Mouse (Mus musculus): ENCODE data around the gene Mrpl10. TPM values are rescaled to one million over a fixed set of nuclear protein-coding genes. Genes with fewer than 3 reads are reported as not detected.

The Mrpl10 gene
- total and polyA plus RNA-seq, 2 experiments from 2014 or later: 64.6 to 66.6 TPM

GRCm38 (mm10) chr11:97040301-97041021 lies 899 bp upstream of the Mrpl10 start:
- H3K27me3 ChIP-seq (ENCODE audit: insufficient read depth, low read length): no peaks in the 10 kb centered on the region
- H3K4me1 ChIP-seq (ENCODE audit: insufficient read depth, low read length): peaks cover 5% of the 10 kb centered on the region; the same call in 1 of the 2 replicates
- H3K27ac ChIP-seq: no peak overlapping the region
- H3K4me2 ChIP-seq (ENCODE audit: low read depth, low read length): peak overlapping the region; percentile 71
- H3K36me3 ChIP-seq (ENCODE audit: insufficient read depth, low read length): no peaks in the 10 kb centered on the region
- no peak overlapping the region; the same call in 1 of the 2 replicates for H3K9ac ChIP-seq (replicated peaks; ENCODE audit: low read length)
- DNase-seq (ENCODE audit: low spot score) (no peak), ATAC-seq (no peak)
- H3K4me3 ChIP-seq (ENCODE audit: low read length): peak overlapping the region; percentile 80
- WGBS: 53% methylated on average over 12 of the region's 12 CpGs
- no peaks in the 10 kb centered on the region for H3K9me3 ChIP-seq (ENCODE audit: low read length)
- no peak for TF ChIP-seq CTCF (IDR thresholded peaks at IDR 0.05; ENCODE audit: low read depth)

GRCm38 (mm10) chr11:97044902-97045301 lies 3.5 kb downstream of the Mrpl10 start:
- peaks cover 6% of the 10 kb centered on the region; the same call in 1 of the 2 replicates for H3K4me1 ChIP-seq (ENCODE audit: insufficient read depth, low read length)
- H3K27ac ChIP-seq: no peak overlapping the region
- ATAC-seq (no peak), DNase-seq (ENCODE audit: low spot score) (no peak)
- TF ChIP-seq CTCF (IDR thresholded peaks at IDR 0.05; ENCODE audit: low read depth): no peak
- no peak overlapping the region for H3K9ac ChIP-seq (replicated peaks; ENCODE audit: low read length)
- 97% methylated on average over 8 of the region's 8 CpGs for WGBS
- H3K36me3 ChIP-seq (ENCODE audit: insufficient read depth, low read length): 0 out of 2 replicates have a peak, but pooled peaks cover 6% of the 10 kb centered on the region
- H3K4me3 ChIP-seq (ENCODE audit: low read length): no peak overlapping the region
- H3K27me3 ChIP-seq (ENCODE audit: insufficient read depth, low read length): no peaks in the 10 kb centered on the region
- no peaks in the 10 kb centered on the region for H3K9me3 ChIP-seq (ENCODE audit: low read length)
- no peak overlapping the region for H3K4me2 ChIP-seq (ENCODE audit: low read depth, low read length)

DNA sequence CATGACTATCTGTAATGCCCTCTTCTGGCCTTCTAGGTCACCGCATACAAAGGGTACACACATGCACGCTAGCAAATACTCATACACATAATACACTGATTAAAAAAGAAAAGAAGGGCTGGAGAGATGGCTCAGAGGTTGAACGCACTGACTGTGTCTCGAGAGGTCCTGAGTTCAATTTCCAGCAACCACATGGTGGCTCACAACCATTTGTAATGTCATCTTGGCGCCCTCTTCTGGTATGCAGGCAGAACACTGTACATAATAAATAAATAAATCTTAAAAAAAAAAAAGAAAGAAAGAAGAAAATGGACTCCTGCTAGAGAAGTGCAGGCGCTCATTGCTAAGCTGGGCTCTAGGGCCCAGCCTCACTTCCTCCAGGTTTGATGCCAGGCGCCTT lies 4.5 kb downstream of the Mrpl10 start:
- Histone ChIP-seq H3K4me3 (ENCODE audit: low read length) (no peak overlapping the region), H3K27ac (no peak overlapping the region), H3K36me3 (ENCODE audit: insufficient read depth, low read length) (0 out of 2 replicates have a peak, but pooled peaks cover 6% of the 10 kb centered on the region), H3K4me1 (ENCODE audit: insufficient read depth, low read length) (peaks cover 14% of the 10 kb centered on the region; the same call in 1 of the 2 replicates), H3K4me2 (ENCODE audit: low read depth, low read length) (no peak overlapping the region), H3K9me3 (ENCODE audit: low read length) (no peaks in the 10 kb centered on the region), H3K27me3 (ENCODE audit: insufficient read depth, low read length) (no peaks in the 10 kb centered on the region), H3K9ac (replicated peaks; ENCODE audit: low read length) (no peak overlapping the region)
- DNase-seq (ENCODE audit: low spot score) (peak; percentile 13), ATAC-seq (no peak)
- peak; percentile 27 for TF ChIP-seq CTCF (IDR thresholded peaks at IDR 0.05; ENCODE audit: low read depth)
- WGBS: 85% methylated on average over 7 of the region's 7 CpGs

- H3K4me1 ChIP-seq (ENCODE audit: insufficient read depth, low read length): peaks cover 22% of the 10 kb centered on the region
- H3K27ac ChIP-seq: no peak overlapping the region
- H3K36me3 ChIP-seq (ENCODE audit: insufficient read depth, low read length): 0 out of 2 replicates have a peak, but pooled peaks cover 6% of the 10 kb centered on the region
- no peak overlapping the region for H3K4me2 ChIP-seq (ENCODE audit: low read depth, low read length)
- no peak overlapping the region for H3K9ac ChIP-seq (replicated peaks; ENCODE audit: low read length)
- WGBS: 79% methylated on average over 8 of the region's 8 CpGs
- no peaks in the 10 kb centered on the region for H3K9me3 ChIP-seq (ENCODE audit: low read length)
- ATAC-seq (no peak), DNase-seq (ENCODE audit: low spot score) (no peak)
- no peak overlapping the region for H3K4me3 ChIP-seq (ENCODE audit: low read length)
- TF ChIP-seq CTCF (IDR thresholded peaks at IDR 0.05; ENCODE audit: low read depth): no peak
- H3K27me3 ChIP-seq (ENCODE audit: insufficient read depth, low read length): no peaks in the 10 kb centered on the region
Measured at GRCm38 (mm10) chr11:97048090-97048650, 6.8 kb downstream of the Mrpl10 start.

DNA sequence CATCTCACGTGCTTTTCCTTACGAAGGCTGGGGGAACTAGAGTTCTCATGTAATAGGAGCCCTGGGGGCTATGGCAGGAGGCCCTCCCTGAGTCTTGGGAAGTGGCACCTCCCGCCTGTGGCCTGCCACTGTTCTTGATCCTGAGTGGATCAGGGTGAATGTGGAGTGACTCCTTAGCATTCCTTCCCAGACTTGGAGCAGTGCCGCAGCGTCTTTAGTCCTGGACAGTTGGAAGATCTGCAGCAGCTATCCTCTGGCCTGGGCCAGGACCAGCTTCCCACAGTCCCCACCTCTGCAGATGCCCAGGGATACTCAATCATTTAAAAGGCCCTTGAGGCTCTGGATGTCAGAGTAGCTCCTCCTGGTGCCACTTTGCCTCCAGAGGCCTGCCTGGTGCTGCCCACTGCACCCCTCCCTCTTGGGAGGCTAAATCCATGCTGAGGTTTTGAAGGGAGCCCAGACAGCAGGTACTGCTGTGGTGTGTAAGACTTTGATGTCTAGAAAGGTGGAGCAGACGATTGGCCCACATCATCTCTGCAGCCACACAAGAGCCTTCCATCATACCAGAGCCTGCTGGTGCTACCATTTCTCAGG lies 8.2 kb downstream of the Mrpl10 start:
- Histone ChIP-seq H3K27ac (peak overlapping the region; percentile 78; the same call in 1 of the 2 replicates), H3K9me3 (ENCODE audit: low read length) (no peaks in the 10 kb centered on the region), H3K9ac (replicated peaks; ENCODE audit: low read length) (no peak overlapping the region), H3K4me3 (ENCODE audit: low read length) (no peak overlapping the region), H3K4me2 (ENCODE audit: low read depth, low read length) (no peak overlapping the region), H3K36me3 (ENCODE audit: insufficient read depth, low read length) (peaks cover 17% of the 10 kb centered on the region; the same call in 1 of the 2 replicates), H3K27me3 (ENCODE audit: insufficient read depth, low read length) (no peaks in the 10 kb centered on the region), H3K4me1 (ENCODE audit: insufficient read depth, low read length) (peaks cover 22% of the 10 kb centered on the region)
- 73% methylated on average over 6 of the region's 6 CpGs for WGBS
- TF ChIP-seq CTCF (IDR thresholded peaks at IDR 0.05; ENCODE audit: low read depth): no peak
- DNase-seq (ENCODE audit: low spot score): no peak
- ATAC-seq: no peak

- Histone ChIP-seq H3K9me3 (ENCODE audit: low read length) (no peaks in the 10 kb centered on the region), H3K27ac (peak within 1 kb of the TSS; percentile 78), H3K4me1 (ENCODE audit: insufficient read depth, low read length) (peaks cover 22% of the 10 kb centered on the region), H3K27me3 (ENCODE audit: insufficient read depth, low read length) (no peaks in the 10 kb centered on the region), H3K4me2 (ENCODE audit: low read depth, low read length) (peak within 1 kb of the TSS; percentile 96), H3K36me3 (ENCODE audit: insufficient read depth, low read length) (peaks cover 25% of the 10 kb centered on the region), H3K9ac (replicated peaks; ENCODE audit: low read length) (peak within 1 kb of the TSS; percentile 67), H3K4me3 (ENCODE audit: low read length) (peak within 1 kb of the TSS; percentile 68)
- peak; percentile 57 for TF ChIP-seq CTCF (IDR thresholded peaks at IDR 0.05; ENCODE audit: low read depth)
- peak; percentile 89 for DNase-seq (ENCODE audit: low spot score)
- WGBS: 4% methylated on average over 18 of the region's 18 CpGs
- ATAC-seq: peak; percentile 88
Measured at GRCm38 (mm10) chr11:97050216-97050943, 9.0 kb downstream of the Mrpl10 start, which contains the start of gene Osbpl7. Gene Osbpl7, plus strand, starts transcription at chr11:97050628.
